8 mouse cellular contexts compared by ENCODE assay signal in genomic region chr3:32818327-32818900, GRCm38 (mm10). TPM values are rescaled to one million over a fixed set of nuclear protein-coding genes. Genes with fewer than 3 reads are reported as not detected.
A peak's percentile ranks its signal among the peaks of the same experiment; 100 is the strongest.
DNase-seq lines count a peak whose midpoint lies in the region; ATAC-seq lines count a peak whose summit lies in the region.

No protein-coding gene starts in this region.

- H3K27ac ChIP-seq in lung, embryonic 16.5 days (ENCODE audit: low read length), result no peak overlapping the region; the same call in 1 of the 2 replicates
- H3K27ac ChIP-seq in embryonic facial prominence, embryonic 15.5 days (replicated peaks), result no peak overlapping the region
- H3K27ac ChIP-seq in heart, embryonic 15.5 days, result peak overlapping the region; percentile 98
- no peak overlapping the region for H3K27ac ChIP-seq in liver, embryonic 15.5 days (replicated peaks)

- H3K4me1 ChIP-seq in lung, embryonic 16.5 days (replicated peaks; ENCODE audit: control insufficient read depth, insufficient read depth, low read length), result peaks cover 12% of the 10 kb centered on the region
- peaks cover 6% of the 10 kb centered on the region; the same call in 1 of the 2 replicates for H3K4me1 ChIP-seq in embryonic facial prominence, embryonic 15.5 days
- H3K4me1 ChIP-seq in heart, embryonic 15.5 days (replicated peaks), result peaks cover 40% of the 10 kb centered on the region
- no peaks in the 10 kb centered on the region for H3K4me1 ChIP-seq in liver, embryonic 15.5 days (replicated peaks)

- H3K9me3 ChIP-seq in lung, embryonic 16.5 days (ENCODE audit: control insufficient read depth, low read length), result no peaks in the 10 kb centered on the region
- H3K9me3 ChIP-seq in embryonic facial prominence, embryonic 15.5 days (replicated peaks), result no peaks in the 10 kb centered on the region
- H3K9me3 ChIP-seq in heart, embryonic 15.5 days (replicated peaks), result no peaks in the 10 kb centered on the region
- no peaks in the 10 kb centered on the region for H3K9me3 ChIP-seq in liver, embryonic 15.5 days (replicated peaks)

- peak overlapping the region; percentile 78 for H3K4me3 ChIP-seq in lung, embryonic 16.5 days (ENCODE audit: low read length)
- H3K4me3 ChIP-seq in embryonic facial prominence, embryonic 15.5 days (replicated peaks), result peak overlapping the region; percentile 83
- peak overlapping the region; percentile 97 for H3K4me3 ChIP-seq in heart, embryonic 15.5 days
- peak overlapping the region; percentile 49; the same call in 1 of the 2 replicates for H3K4me3 ChIP-seq in liver, embryonic 15.5 days (replicated peaks)

- WGBS in lung, embryonic 16.5 days, result 5% methylated on average over 12 of the region's 12 CpGs
- 4% methylated on average over 12 of the region's 12 CpGs for WGBS in embryonic facial prominence, embryonic 15.5 days
- 4% methylated on average over 12 of the region's 12 CpGs for WGBS in heart, embryonic 15.5 days
- 7% methylated on average over 12 of the region's 12 CpGs for WGBS in liver, embryonic 15.5 days (ENCODE audit: insufficient replicate concordance)

- DNase-seq in lung, postnatal 36 days, result no peak
- no peak for DNase-seq in layer of hippocampus, postnatal 14 days (ENCODE audit: low spot score in 2 of 2)

- no peaks in the 10 kb centered on the region; the same call in 1 of the 2 replicates for H3K27me3 ChIP-seq in lung, embryonic 16.5 days (ENCODE audit: control insufficient read depth, insufficient read depth, low read depth, low read length)
- H3K27me3 ChIP-seq in embryonic facial prominence, embryonic 15.5 days, result no peaks in the 10 kb centered on the region
- no peaks in the 10 kb centered on the region for H3K27me3 ChIP-seq in heart, embryonic 15.5 days
- peaks cover 38% of the 10 kb centered on the region for H3K27me3 ChIP-seq in liver, embryonic 15.5 days

- H3K9ac ChIP-seq in lung, embryonic 16.5 days (ENCODE audit: low read length), result peak overlapping the region; percentile 88
- no peak overlapping the region for H3K9ac ChIP-seq in embryonic facial prominence, embryonic 15.5 days
- H3K9ac ChIP-seq in heart, embryonic 15.5 days, result peak overlapping the region; percentile 98
- H3K9ac ChIP-seq in liver, embryonic 15.5 days, result no peak overlapping the region

- ATAC-seq in lung, embryonic 16.5 days (ENCODE audit: low read depth), result no peak
- no peak for ATAC-seq in embryonic facial prominence, embryonic 15.5 days (ENCODE audit: insufficient number of reproducible peaks, low FRiP score, low TSS enrichment, low read depth)
- ATAC-seq in heart, embryonic 15.5 days (replicated peaks; ENCODE audit: insufficient number of reproducible peaks, insufficient read depth, low FRiP score, low read depth), result 0 out of 2 replicates have a peak, but pooled peaks have one; percentile 5
- ATAC-seq in liver, embryonic 15.5 days (ENCODE audit: insufficient read depth), result no peak
- no peak for ATAC-seq in granulocyte monocyte progenitor cell, adult 5-6 weeks (replicated peaks; ENCODE audit: poor library complexity, severe bottlenecking)
- no peak for ATAC-seq in megakaryocyte-erythroid progenitor cell, adult 5-6 weeks (replicated peaks; ENCODE audit: low FRiP score, low TSS enrichment, poor library complexity, severe bottlenecking)

- no peaks in the 10 kb centered on the region for H3K36me3 ChIP-seq in lung, embryonic 16.5 days (ENCODE audit: control insufficient read depth, insufficient read depth, low read length)
- no peaks in the 10 kb centered on the region for H3K36me3 ChIP-seq in embryonic facial prominence, embryonic 15.5 days
- no peaks in the 10 kb centered on the region for H3K36me3 ChIP-seq in heart, embryonic 15.5 days
- H3K36me3 ChIP-seq in liver, embryonic 15.5 days (replicated peaks), result no peaks in the 10 kb centered on the region

- peak overlapping the region; percentile 95 for H3K4me2 ChIP-seq in lung, embryonic 16.5 days (ENCODE audit: low read depth, low read length)
- peak overlapping the region; percentile 78 for H3K4me2 ChIP-seq in embryonic facial prominence, embryonic 15.5 days (replicated peaks)
- H3K4me2 ChIP-seq in heart, embryonic 15.5 days, result peak overlapping the region; percentile 71
- peak overlapping the region; percentile 64; the same call in 1 of the 2 replicates for H3K4me2 ChIP-seq in liver, embryonic 15.5 days

RNA-seq across cellular contexts. Expression of gene Usp13, which starts 1.1 kb away (rescaled TPM):
- 7.0 and 7.2 TPM in 2 replicates for polyA plus RNA-seq in lung, embryonic 16.5 days (2015; fragmentation: Nextera tagmentation; extraction: Ambion mirVana)
- 6.5 and 6.7 TPM in 2 replicates for polyA plus RNA-seq in embryonic facial prominence, embryonic 15.5 days (2015; fragmentation: Nextera tagmentation; extraction: Ambion mirVana)
- 49.3 and 55.5 TPM in 2 replicates for polyA plus RNA-seq in heart, embryonic 15.5 days (2015; fragmentation: Nextera tagmentation; extraction: Ambion mirVana)
- 0.16 and 0.32 TPM in 2 replicates for polyA plus RNA-seq in liver, embryonic 15.5 days (2015; fragmentation: Nextera tagmentation; extraction: Ambion mirVana)
- not detected in 2 replicates for total RNA-seq in granulocyte monocyte progenitor cell, adult 5-6 weeks (2014; fragmentation: Nextera tagmentation)
- not detected in 2 replicates for total RNA-seq in granulocyte monocyte progenitor cell, adult 5-6 weeks (2017)
- total RNA-seq in megakaryocyte-erythroid progenitor cell, adult 5-6 weeks (2014; fragmentation: Nextera tagmentation), result not detected in 2 replicates
- not detected in 2 replicates for total RNA-seq in megakaryocyte-erythroid progenitor cell, adult 5-6 weeks (2017)
- 10 to 100 TPM; 16.5 to 20.7 TPM for total RNA-seq in layer of hippocampus, postnatal 14 days (2021)

Comparison
In these comparisons a context has a peak if more than half of its experiments do, and no peak if none do; other contexts are left out.
1. H3K9ac ChIP-seq: peak in lung, embryonic 16.5 days (single experiment) and heart, embryonic 15.5 days (single experiment); none in embryonic facial prominence, embryonic 15.5 days (single experiment) and liver, embryonic 15.5 days (single experiment).
2. Peak in every context shown above with its lines, with median percentiles within 50 percentile points of each other: H3K4me2 ChIP-seq and H3K4me3 ChIP-seq.